9 mouse cellular contexts compared by ENCODE assay signal in the genomic region with DNA sequence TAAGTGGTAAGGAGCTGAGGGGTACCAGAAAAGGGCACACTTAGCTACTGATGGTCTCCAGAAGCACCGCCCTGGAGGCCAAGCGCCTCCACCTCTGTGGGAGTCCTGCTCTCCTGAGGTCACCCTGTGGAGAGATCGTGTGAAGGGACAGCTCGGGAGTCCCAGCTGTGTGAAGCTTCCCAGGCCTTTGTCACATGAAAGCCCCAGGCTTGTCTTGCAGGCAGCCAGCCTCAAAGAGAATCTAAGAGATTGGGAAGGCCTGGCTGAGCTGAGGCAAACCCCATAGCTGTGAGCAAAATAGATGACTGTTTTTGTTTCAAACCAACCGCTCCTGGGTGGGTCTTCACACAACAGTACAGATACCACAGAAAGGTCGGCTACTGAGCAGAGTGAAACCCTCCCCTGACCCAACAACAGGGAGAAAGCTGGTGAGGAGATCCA. TPM values are rescaled to one million over a fixed set of nuclear protein-coding genes. Genes with fewer than 3 reads are reported as not detected.
DNase-seq lines count a peak whose midpoint lies in the region; ATAC-seq and TF ChIP-seq lines count a peak whose summit lies in the region.
"Had no signal": no experiment of that assay in that cellular context is flagged by ENCODE, and none has a peak within 500 bp of the region (broad histone marks: within the 10 kb centered on the region; RNA-seq: fewer than 3 reads in every experiment).

No protein-coding gene starts in this region.

- no peak overlapping the region for H3K4me2 ChIP-seq in kidney, embryonic 14.5 days (replicated peaks; ENCODE audit: low read depth, low read length)
- no peak overlapping the region for H3K4me2 ChIP-seq in hindbrain, postnatal 0 days (ENCODE audit: low read depth, low read length)
- H3K4me2 ChIP-seq: limb, embryonic 13.5 days had no signal

- WGBS in kidney, embryonic 14.5 days = 16% methylated on average over 6 of the region's 6 CpGs
- WGBS in hindbrain, postnatal 0 days = 28% methylated on average over 6 of the region's 6 CpGs

- peak overlapping the region; percentile 39; the same call in 1 of the 2 replicates for H3K27ac ChIP-seq in kidney, embryonic 14.5 days (ENCODE audit: low read depth, low read length)
- no peak overlapping the region for H3K27ac ChIP-seq in hindbrain, postnatal 0 days
- H3K27ac ChIP-seq: limb, embryonic 13.5 days had no signal

- no peak overlapping the region for H3K4me3 ChIP-seq in kidney, embryonic 14.5 days (ENCODE audit: low read length)
- no peak overlapping the region for H3K4me3 ChIP-seq in hindbrain, postnatal 0 days (ENCODE audit: low read length)
- H3K4me3 ChIP-seq: limb, embryonic 13.5 days had no signal

- ATAC-seq in kidney, embryonic 14.5 days (ENCODE audit: low FRiP score, low TSS enrichment) = peak; percentile 54
- 0 out of 2 replicates have a peak, but pooled peaks have one; percentile 21 for ATAC-seq in hindbrain, postnatal 0 days

- H3K9me3 ChIP-seq in kidney, embryonic 14.5 days (ENCODE audit: control insufficient read depth, low read length) = no peaks in the 10 kb centered on the region
- H3K9me3 ChIP-seq in hindbrain, postnatal 0 days (ENCODE audit: low read length) = no peaks in the 10 kb centered on the region
- H3K9me3 ChIP-seq: limb, embryonic 13.5 days had no signal

- TF ChIP-seq CTCF in hindbrain, postnatal 0 days (IDR thresholded peaks at IDR 0.05; ENCODE audit: low read depth) = no peak

- no peak for DNase-seq in kidney, postnatal 10 days
- peak; percentile 36 to 37 for DNase-seq in CD8-positive naive resting alpha-beta T cell, adult 2 months (ENCODE audit: low read depth in 2 of 2, low spot score in 2 of 2)
- DNase-seq in ES-CJ7 (ENCODE audit: low read depth, low spot score) = peak; percentile 36
- no peak for DNase-seq in hindbrain, postnatal 0 days (ENCODE audit: low spot score)
- no peak for DNase-seq in lung, postnatal 10 days
- no peak for DNase-seq in urinary bladder, postnatal 14 days (ENCODE audit: low spot score)
- DNase-seq: cerebellum, adult 2 months had no signal

- no peaks in the 10 kb centered on the region for H3K36me3 ChIP-seq in kidney, embryonic 14.5 days (ENCODE audit: control insufficient read depth, insufficient read depth, low read length)
- H3K36me3 ChIP-seq in hindbrain, postnatal 0 days (ENCODE audit: insufficient read depth, low read length) = no peaks in the 10 kb centered on the region
- H3K36me3 ChIP-seq: limb, embryonic 13.5 days had no signal

- H3K9ac ChIP-seq in kidney, embryonic 14.5 days (ENCODE audit: low read depth, low read length) = peak overlapping the region; percentile 5; the same call in 1 of the 2 replicates
- no peak overlapping the region for H3K9ac ChIP-seq in hindbrain, postnatal 0 days (replicated peaks; ENCODE audit: low read length)
- H3K9ac ChIP-seq: limb, embryonic 13.5 days had no signal

- H3K4me1 ChIP-seq in kidney, embryonic 14.5 days (ENCODE audit: control insufficient read depth, insufficient read depth, low read length) = peaks cover 31% of the 10 kb centered on the region
- H3K4me1 ChIP-seq in hindbrain, postnatal 0 days (ENCODE audit: insufficient read depth, low read length) = peaks cover 17% of the 10 kb centered on the region

- no peaks in the 10 kb centered on the region for H3K27me3 ChIP-seq in kidney, embryonic 14.5 days (ENCODE audit: control insufficient read depth, insufficient read depth, low read length)
- no peaks in the 10 kb centered on the region for H3K27me3 ChIP-seq in hindbrain, postnatal 0 days (ENCODE audit: insufficient read depth, low read length)
- H3K27me3 ChIP-seq: limb, embryonic 13.5 days had no signal

RNA-seq across cellular contexts. Expression of a gene that starts 19.5 kb away (rescaled TPM):
- polyA plus RNA-seq in kidney, embryonic 14.5 days (2014; fragmentation: Nextera tagmentation; extraction: Ambion mirVana) = 36.9 and 44.3 TPM in 2 replicates
- total RNA-seq in hindbrain, postnatal 0 days (2014; rRNA removed) = 69.4 and 80.6 TPM in 2 replicates
- 20.5 and 20.8 TPM in 2 replicates for polyA plus RNA-seq in hindbrain, postnatal 0 days (2015; fragmentation: Nextera tagmentation; extraction: Ambion mirVana)

RNA-seq across cellular contexts. Expression of a gene that starts 55.7 kb away (rescaled TPM):
- 132 and 194 TPM in 2 replicates for polyA plus RNA-seq in kidney, embryonic 14.5 days (2014; fragmentation: Nextera tagmentation; extraction: Ambion mirVana)
- total RNA-seq in hindbrain, postnatal 0 days (2014; rRNA removed) = 138 and 140 TPM in 2 replicates
- 386 and 401 TPM in 2 replicates for polyA plus RNA-seq in hindbrain, postnatal 0 days (2015; fragmentation: Nextera tagmentation; extraction: Ambion mirVana)

Comparison
In these comparisons a context has a peak if more than half of its experiments do, and no peak if none do; other contexts are left out.
1. DNase-seq: peak in CD8-positive naive resting alpha-beta T cell, adult 2 months (2 of 2) and ES-CJ7 (single experiment); none in kidney, postnatal 10 days (single experiment), hindbrain, postnatal 0 days (single experiment), lung, postnatal 10 days (single experiment) and urinary bladder, postnatal 14 days (single experiment).